Mouse (Mus musculus): Measurements from ENCODE around the gene Mblac1.

DNA sequence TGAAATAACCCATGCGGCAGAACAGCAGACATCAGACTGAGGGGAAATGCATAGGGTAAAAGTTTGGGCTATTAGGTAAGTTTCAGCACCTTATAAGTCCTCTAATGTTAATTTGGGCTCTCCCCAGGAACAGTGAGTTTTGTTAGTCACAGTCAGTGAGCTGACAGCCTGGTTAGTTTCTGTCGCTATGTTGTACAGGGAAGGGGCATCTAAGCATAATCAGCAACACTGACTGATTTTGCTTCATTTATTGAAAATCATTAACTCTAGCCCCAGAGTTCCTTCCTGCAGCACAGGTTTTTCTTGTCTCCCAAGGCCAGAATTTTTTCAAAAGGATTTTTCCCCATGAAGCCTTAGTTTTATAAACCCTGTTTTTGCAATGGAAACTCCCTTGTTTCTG is 39.7 kb downstream of the Mblac1 start:
- TF ChIP-seq CTCF (IDR thresholded peaks at IDR 0.05; ENCODE audit: low read depth, low read length) = no peak
- TF ChIP-seq POLR2A (IDR thresholded peaks at IDR 0.05; ENCODE audit: borderline replicate concordance, low read depth, low read length) = no peak

Data from bone marrow macrophage, adult 2 months (primary cell).